Mouse (Mus musculus) forebrain, embryonic 14.5 days (tissue): ENCODE measurements around the gene Agxt. TPM values are rescaled to one million over a fixed set of nuclear protein-coding genes. Genes with fewer than 3 reads are reported as not detected.
A peak's percentile ranks its signal among the peaks of the same experiment; 100 is the strongest.

Source experiments
- ATAC-seq: fragments of 200-750 bp; cut with Nextera tagmentation; 2 replicates; pipeline ENCODE4 v1.8.0; 2017; ENCODE audit warnings: mild to moderate bottlenecking, moderate library complexity
- DNase-seq: peaks from one replicate; pipeline ENCODE4 v3.0.0-alpha.2; 2015; ENCODE audit warnings: low spot score
- H3K27ac ChIP-seq: fragments of 300-500 bp; sonication (generic); 2 replicates; pipeline ENCODE4 v1.5.1; 2014; ENCODE audit warnings: low read depth, mild to moderate bottlenecking, control low read depth, low read length, moderate library complexity
- H3K27me3 ChIP-seq: fragments of 300-500 bp; sonication (generic); replicated peaks from 2 replicates; pipeline ENCODE4 v1.6.1; 2014; ENCODE audit warnings: low read length, control low read depth, mixed read lengths; ENCODE audit not compliant: control insufficient read depth, insufficient read depth
- H3K36me3 ChIP-seq: fragments of 300-500 bp; sonication (generic); 2 replicates; pipeline ENCODE4 v1.6.1; 2014; ENCODE audit warnings: low read length, control low read depth; ENCODE audit not compliant: control insufficient read depth, insufficient read depth
- H3K4me1 ChIP-seq: fragments of 300-500 bp; sonication (generic); 2 replicates; pipeline ENCODE4 v1.6.1; 2014; ENCODE audit warnings: antibody characterized with exemption, low read length, control low read depth; ENCODE audit not compliant: control insufficient read depth, insufficient read depth
- H3K4me2 ChIP-seq: fragments of 300-500 bp; sonication (generic); 2 replicates; pipeline ENCODE4 v1.6.1; 2014; ENCODE audit warnings: mild to moderate bottlenecking, control low read depth, low read length
- H3K4me3 ChIP-seq: fragments of 300-500 bp; sonication (generic); 2 replicates; pipeline ENCODE4 v1.5.1; 2014; ENCODE audit warnings: low read depth, low read length, control low read depth
- H3K9ac ChIP-seq: fragments of 300-500 bp; sonication (generic); 2 replicates; pipeline ENCODE4 v1.6.1; 2014; ENCODE audit warnings: mild to moderate bottlenecking, low read length, control low read depth, moderate library complexity
- H3K9me3 ChIP-seq: fragments of 300-500 bp; sonication (generic); replicated peaks from 2 replicates; pipeline ENCODE4 v1.6.1; 2016; ENCODE audit warnings: low read length, control low read depth, mixed read lengths; ENCODE audit not compliant: control insufficient read depth
- WGBS: fragments of 180-500 bp; shearing (Covaris S2); extraction: QIAGEN DNeasy Blood & Tissue Kit; methylation state at CpG from one replicate; pipeline ENCODE4 v1.1.7; 2014; 5-methylcytosine and 5-hydroxymethylcytosine counted together
- polyA plus RNA-seq: library from polyadenylated mRNA; unstranded; fragments of >200 nt; fragmentation: Nextera tagmentation; extraction: Ambion mirVana; gene quantifications from 2 replicates; pipeline ENCODE4 v1.2.1, GENCODE M21; 2014

The Agxt gene
- polyA plus RNA-seq, 1 experiment from 2014 or later, result not detected

GRCm38 (mm10) chr1:93175849-93176248 is 40.8 kb downstream of the Agxt start:
- Histone ChIP-seq H3K4me1 (no peaks in the 10 kb centered on the region), H3K9ac (no peak overlapping the region), H3K27ac (no peak overlapping the region), H3K4me3 (no peak overlapping the region), H3K4me2 (peak overlapping the region; percentile 91), H3K36me3 (no peaks in the 10 kb centered on the region), H3K27me3 (no peaks in the 10 kb centered on the region), H3K9me3 (no peaks in the 10 kb centered on the region)
- ATAC-seq, result 0 out of 2 replicates have a peak, but pooled peaks have one; percentile 13
- WGBS, result 25% methylated on average over 6 of the region's 6 CpGs
- DNase-seq, result no peak

DNA sequence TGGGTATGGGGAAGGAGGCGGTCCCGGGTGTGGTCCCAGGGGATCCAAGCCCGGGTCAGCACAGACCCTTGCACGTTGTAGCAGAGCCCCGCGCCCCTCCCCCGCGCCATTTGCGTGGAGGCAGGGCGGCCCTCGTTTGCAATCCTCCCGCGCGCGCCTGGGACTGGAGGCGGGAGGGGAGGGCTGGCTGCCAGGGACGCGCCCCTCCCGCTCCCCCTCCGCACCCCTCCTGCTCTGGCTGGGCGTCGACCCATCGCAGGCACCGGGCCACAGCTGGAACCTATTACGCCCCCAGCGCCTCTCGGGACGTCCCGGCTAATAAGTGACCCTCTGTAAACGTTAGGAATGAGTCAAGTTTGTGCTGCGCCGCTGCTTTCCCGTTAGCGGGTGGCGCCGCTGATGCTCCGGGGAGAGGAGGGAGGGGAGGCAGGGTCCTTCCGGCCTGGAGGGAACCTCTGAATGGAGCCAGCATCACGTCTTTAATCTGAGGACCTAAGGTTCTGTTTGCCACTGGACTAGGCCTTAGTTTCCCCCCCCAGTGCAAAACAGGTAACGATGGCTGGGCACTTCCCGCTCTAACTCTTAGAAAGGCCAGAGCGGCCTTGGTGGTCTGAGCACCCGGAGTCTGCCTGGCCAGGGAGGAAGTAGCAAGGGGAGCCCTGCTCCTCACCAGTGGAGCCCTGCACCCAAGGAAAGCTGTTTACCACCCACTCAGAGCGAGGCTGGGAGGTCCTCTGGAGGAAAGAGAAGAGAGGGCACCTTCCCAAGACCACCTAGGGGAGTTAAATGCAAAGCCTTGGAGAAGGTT is 41.7 kb downstream of the Agxt start:
- H3K27me3 ChIP-seq, result no peaks in the 10 kb centered on the region
- H3K9me3 ChIP-seq, result no peaks in the 10 kb centered on the region
- H3K4me3 ChIP-seq, result peak overlapping the region; percentile 40
- peak; percentile 77 for ATAC-seq
- DNase-seq, result peak; percentile 64
- WGBS, result 2% methylated on average over 35 of the region's 44 CpGs
- no peaks in the 10 kb centered on the region for H3K36me3 ChIP-seq
- H3K4me1 ChIP-seq, result no peaks in the 10 kb centered on the region
- H3K4me2 ChIP-seq, result peak overlapping the region; percentile 91
- no peak overlapping the region for H3K27ac ChIP-seq
- H3K9ac ChIP-seq, result peak overlapping the region; percentile 61

DNA sequence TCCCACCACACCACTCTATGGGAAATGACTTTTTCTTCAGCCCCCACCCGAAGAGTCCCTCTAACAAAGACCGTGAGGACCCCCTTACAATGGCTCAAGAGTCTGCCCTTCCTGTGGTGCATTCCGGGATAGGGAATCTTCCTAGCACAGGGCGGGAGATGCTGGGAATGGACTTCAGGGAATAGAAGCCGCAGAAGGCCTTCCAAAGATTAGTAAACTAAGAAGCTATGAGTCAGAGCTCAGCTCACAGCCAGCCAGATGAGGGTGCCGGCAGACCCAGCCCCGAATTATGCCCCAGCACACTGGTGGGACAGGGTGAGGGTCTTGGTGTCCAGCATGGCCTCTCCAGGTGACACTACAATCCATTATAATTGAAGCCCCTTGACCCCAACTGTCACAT is 47.2 kb downstream of the Agxt start:
- H3K36me3 ChIP-seq, result no peaks in the 10 kb centered on the region
- H3K4me3 ChIP-seq, result no peak overlapping the region
- DNase-seq, result no peak
- H3K4me1 ChIP-seq, result no peaks in the 10 kb centered on the region
- no peak for ATAC-seq
- no peak overlapping the region for H3K4me2 ChIP-seq
- WGBS, result 94% methylated on average over 7 of the region's 7 CpGs
- no peaks in the 10 kb centered on the region for H3K9me3 ChIP-seq
- no peaks in the 10 kb centered on the region for H3K27me3 ChIP-seq
- H3K9ac ChIP-seq, result no peak overlapping the region
- H3K27ac ChIP-seq, result no peak overlapping the region

GRCm38 (mm10) chr1:93184071-93184828 is 49.2 kb downstream of the Agxt start:
- Histone ChIP-seq H3K27me3 (no peaks in the 10 kb centered on the region), H3K9me3 (no peaks in the 10 kb centered on the region), H3K4me3 (no peak overlapping the region), H3K9ac (no peak overlapping the region), H3K4me1 (no peaks in the 10 kb centered on the region), H3K36me3 (no peaks in the 10 kb centered on the region), H3K4me2 (no peak overlapping the region), H3K27ac (no peak overlapping the region)
- 63% methylated on average over 14 of the region's 14 CpGs for WGBS
- ATAC-seq (peak; percentile 67; the same call in 1 of the 2 replicates), DNase-seq (peak; percentile 51)

GRCm38 (mm10) chr1:93190726-93191305 is 55.8 kb downstream of the Agxt start:
- ATAC-seq (no peak), DNase-seq (no peak)
- Histone ChIP-seq H3K4me3 (no peak overlapping the region), H3K4me2 (no peak overlapping the region), H3K9me3 (no peaks in the 10 kb centered on the region), H3K27me3 (0 out of 2 replicates have a peak, but pooled peaks cover 5% of the 10 kb centered on the region), H3K9ac (no peak overlapping the region), H3K4me1 (no peaks in the 10 kb centered on the region), H3K36me3 (no peaks in the 10 kb centered on the region), H3K27ac (no peak overlapping the region)
- 6% methylated on average over 9 of the region's 17 CpGs for WGBS

DNA sequence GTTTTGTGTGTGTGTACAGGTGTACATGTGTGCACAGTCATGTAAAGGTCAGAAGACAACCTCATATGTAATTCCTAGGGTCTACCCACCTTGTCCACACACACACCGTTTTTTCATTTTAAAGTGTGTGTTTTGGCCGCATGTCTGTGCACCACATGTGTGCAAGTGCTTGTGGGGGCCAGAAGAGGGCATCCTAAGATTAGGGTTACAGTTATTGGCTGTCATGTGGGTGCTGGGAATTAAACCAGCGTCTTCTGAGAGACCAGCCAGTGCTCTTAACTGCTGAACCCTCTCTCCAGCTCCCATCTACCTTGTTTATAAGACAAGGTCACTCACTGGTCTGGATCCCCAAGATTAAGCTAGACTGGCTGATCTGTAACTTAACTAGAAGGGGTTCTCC is 59.9 kb downstream of the Agxt start:
- Histone ChIP-seq H3K27me3 (0 out of 2 replicates have a peak, but pooled peaks cover 5% of the 10 kb centered on the region), H3K27ac (no peak overlapping the region), H3K4me2 (no peak overlapping the region), H3K4me1 (no peaks in the 10 kb centered on the region), H3K9ac (no peak overlapping the region), H3K36me3 (no peaks in the 10 kb centered on the region), H3K9me3 (no peaks in the 10 kb centered on the region), H3K4me3 (no peak overlapping the region)
- ATAC-seq (no peak), DNase-seq (no peak)
- 87% methylated on average over 3 of the region's 3 CpGs for WGBS

Other genes with a start within 250 kb of the Agxt start
- gene Ankmy1, start 232.3 kb upstream of the Agxt start, polyA plus RNA-seq, result 1.5 and 2.4 TPM in 2 replicates
- gene Dusp28, start 228.3 kb upstream of the Agxt start, polyA plus RNA-seq, result 12.2 and 12.7 TPM in 2 replicates
- 15.5 and 20.1 TPM in 2 replicates for gene Rnpepl1, start 224.5 kb upstream of the Agxt start, polyA plus RNA-seq
- 40.2 and 52.8 TPM in 2 replicates for gene Capn10, start 200.9 kb upstream of the Agxt start, polyA plus RNA-seq
- gene Gpr35, start 184.4 kb upstream of the Agxt start, polyA plus RNA-seq, result 0.29 and 0.33 TPM in 2 replicates
- not detected in 2 replicates for gene Aqp12, start 128.9 kb upstream of the Agxt start, polyA plus RNA-seq
- gene Kif1a, start 33.3 kb upstream of the Agxt start, polyA plus RNA-seq, result 182 and 247 TPM in 2 replicates
- gene 2310007B03Rik, start 25.7 kb downstream of the Agxt start, polyA plus RNA-seq, result 0.10 and 0.19 TPM in 2 replicates
- gene Crocc2, start 33.5 kb downstream of the Agxt start, polyA plus RNA-seq, result 0.19 and 0.56 TPM in 2 replicates
- gene Sned1, start 100.6 kb downstream of the Agxt start, polyA plus RNA-seq, result 1.8 and 2.5 TPM in 2 replicates
- gene Mterf4, start 170.7 kb downstream of the Agxt start, polyA plus RNA-seq, result 21.9 and 28.0 TPM in 2 replicates
- 48.9 and 62.4 TPM in 2 replicates for gene Ppp1r7, start 207.6 kb downstream of the Agxt start, polyA plus RNA-seq
- 5.6 and 6.9 TPM in 2 replicates for gene Pask, start 208.2 kb downstream of the Agxt start, polyA plus RNA-seq
- not detected in 2 replicates for gene Ano7, start 238.7 kb downstream of the Agxt start, polyA plus RNA-seq